In genomic region chr7:43606896-43607742, GRCm38 (mm10) we compare ENCODE assay signal across 8 mouse cellular contexts. TPM values are rescaled to one million over a fixed set of nuclear protein-coding genes. Genes with fewer than 3 reads are reported as not detected.
DNase-seq lines count a peak whose midpoint lies in the region; ATAC-seq and TF ChIP-seq lines count a peak whose summit lies in the region.

Gene Zfp819, plus strand, starts transcription at chr7:43607169.

- peak; percentile 88 for ATAC-seq in hindbrain, embryonic 11.5 days (ENCODE audit: low FRiP score)
- peak; percentile 92 for ATAC-seq in neural tube, embryonic 14.5 days (ENCODE audit: low read depth)

- H3K9ac ChIP-seq in hindbrain, embryonic 11.5 days (ENCODE audit: low read depth, low read length): peak within 1 kb of the TSS; percentile 45
- H3K9ac ChIP-seq in neural tube, embryonic 14.5 days (replicated peaks; ENCODE audit: low read depth, low read length): peak within 1 kb of the TSS; percentile 42; the same call in 1 of the 2 replicates

- DNase-seq in brain, embryonic 14.5 days (ENCODE audit: low read depth): peak; percentile 88
- DNase-seq in frontal cortex, adult 2 months (ENCODE audit: extremely low spot score in 1 of 2, low spot score in 1 of 2): peak; percentile 64 to 79
- DNase-seq in hindbrain, embryonic 11.5 days (ENCODE audit: low spot score): peak; percentile 81
- DNase-seq in layer of hippocampus, adult 8-10 months (ENCODE audit: low spot score in 2 of 2): peak; percentile 69 to 74
- peak; percentile 44 to 47 for DNase-seq in lung, adult 18-20 months
- DNase-seq in thymus, postnatal 0 days (ENCODE audit: low spot score): peak; percentile 68

- TF ChIP-seq POLR2A in brain, embryonic 14.5 days (IDR thresholded peaks at IDR 0.05; ENCODE audit: borderline replicate concordance, extremely low read depth, insufficient read depth, insufficient read length, poor library complexity, severe bottlenecking): no peak

- H3K9me3 ChIP-seq in E14TG2a.4 (ENCODE audit: low read length): peaks cover 6% of the 10 kb centered on the region; the same call in 1 of the 2 replicates
- no peaks in the 10 kb centered on the region for H3K9me3 ChIP-seq in hindbrain, embryonic 11.5 days (ENCODE audit: control insufficient read depth, low read length)
- H3K9me3 ChIP-seq in neural tube, embryonic 14.5 days (ENCODE audit: control insufficient read depth, low read length): no peaks in the 10 kb centered on the region

- TF ChIP-seq CTCF in E14TG2a.4 (conservative IDR thresholded peaks at IDR 0.05; ENCODE audit: low read length): no peak
- TF ChIP-seq CTCF in brain, embryonic 14.5 days (IDR thresholded peaks at IDR 0.05; ENCODE audit: borderline replicate concordance, extremely low read depth, insufficient read depth, insufficient read length): no peak

- H3K4me1 ChIP-seq in E14TG2a.4 (replicated peaks; ENCODE audit: low read depth, low read length): peaks cover 62% of the 10 kb centered on the region
- H3K4me1 ChIP-seq in hindbrain, embryonic 11.5 days (replicated peaks; ENCODE audit: control insufficient read depth, insufficient read depth, low read length): no peaks in the 10 kb centered on the region
- 0 out of 2 replicates have a peak, but pooled peaks cover 3% of the 10 kb centered on the region for H3K4me1 ChIP-seq in neural tube, embryonic 14.5 days (ENCODE audit: control insufficient read depth, insufficient read depth, low read length)

- no peaks in the 10 kb centered on the region for H3K27me3 ChIP-seq in E14TG2a.4 (ENCODE audit: insufficient read depth, low read length)
- no peaks in the 10 kb centered on the region for H3K27me3 ChIP-seq in hindbrain, embryonic 11.5 days (ENCODE audit: control insufficient read depth, insufficient read depth, low read length)
- H3K27me3 ChIP-seq in neural tube, embryonic 14.5 days (ENCODE audit: control insufficient read depth, insufficient read depth, low read length): no peaks in the 10 kb centered on the region

- peaks cover 14% of the 10 kb centered on the region for H3K36me3 ChIP-seq in E14TG2a.4 (ENCODE audit: insufficient read depth, low read length)
- H3K36me3 ChIP-seq in hindbrain, embryonic 11.5 days (ENCODE audit: control insufficient read depth, insufficient read depth, low read length): no peaks in the 10 kb centered on the region
- no peaks in the 10 kb centered on the region for H3K36me3 ChIP-seq in neural tube, embryonic 14.5 days (ENCODE audit: control insufficient read depth, insufficient read depth, low read length)

- H3K4me2 ChIP-seq in hindbrain, embryonic 11.5 days (replicated peaks; ENCODE audit: low read depth, low read length): peak within 1 kb of the TSS; percentile 88
- peak within 1 kb of the TSS; percentile 71 for H3K4me2 ChIP-seq in neural tube, embryonic 14.5 days (ENCODE audit: low read depth, low read length)

- peak within 1 kb of the TSS; percentile 85 for H3K4me3 ChIP-seq in E14TG2a.4 (replicated peaks; ENCODE audit: low read length)
- peak within 1 kb of the TSS; percentile 39 for H3K4me3 ChIP-seq in hindbrain, embryonic 11.5 days (ENCODE audit: low read depth, low read length)
- H3K4me3 ChIP-seq in neural tube, embryonic 14.5 days (ENCODE audit: low read depth, low read length): peak within 1 kb of the TSS; percentile 33

- no peak within 1 kb of the TSS for H3K27ac ChIP-seq in hindbrain, embryonic 11.5 days (ENCODE audit: low read depth, low read length)
- H3K27ac ChIP-seq in neural tube, embryonic 14.5 days (ENCODE audit: low read depth, low read length): no peak within 1 kb of the TSS

- 15% methylated on average over 41 of the region's 41 CpGs for WGBS in hindbrain, embryonic 11.5 days
- WGBS in neural tube, embryonic 14.5 days: 17% methylated on average over 41 of the region's 41 CpGs

RNA-seq across cellular contexts. Expression of gene Zfp819, which starts in this region (rescaled TPM):
- polyA plus RNA-seq in brain, embryonic 14.5 days (2012; rRNA removed): 0.47 and 0.57 TPM in 2 replicates
- 0.11 and 0.16 TPM in 2 replicates for polyA plus RNA-seq in frontal cortex, adult 2 months (2012; rRNA removed)
- polyA plus RNA-seq in hindbrain, embryonic 11.5 days (2014; fragmentation: Nextera tagmentation; extraction: Ambion mirVana): 0.43 and 1.3 TPM in 2 replicates
- under 1 TPM in 2 of 4 experiments, not detected in 2; 0.14 to 0.25 TPM for total RNA-seq in layer of hippocampus, adult 8-10 months (2022)
- 0.24 and 0.44 TPM in 2 replicates for polyA plus RNA-seq in neural tube, embryonic 14.5 days (2014; fragmentation: Nextera tagmentation; extraction: Ambion mirVana)
- polyA plus RNA-seq in thymus, postnatal 0 days (2015; fragmentation: Nextera tagmentation; extraction: Ambion mirVana): 0.12 TPM in 1 of 2 replicates, not detected in the other

Comparison
In these comparisons a context has a peak if more than half of its experiments do, and no peak if none do; other contexts are left out.
1. Peak in DNase-seq in brain, embryonic 14.5 days; RNA of the gene not detected or under 1 TPM.
2. Peak in DNase-seq in frontal cortex, adult 2 months; RNA of the gene not detected or under 1 TPM.
3. Peak in DNase-seq in layer of hippocampus, adult 8-10 months; RNA of the gene not detected or under 1 TPM.
4. Peak in ATAC-seq, H3K4me3 ChIP-seq, H3K9ac ChIP-seq and H3K4me2 ChIP-seq in neural tube, embryonic 14.5 days; RNA of the gene not detected or under 1 TPM.
5. Peak in DNase-seq in thymus, postnatal 0 days; RNA of the gene not detected or under 1 TPM.
6. H3K4me3 ChIP-seq: peak in every context shown above with its lines; median percentile 85 in E14TG2a.4; 39 in hindbrain, embryonic 11.5 days; 33 in neural tube, embryonic 14.5 days.